Mouse (Mus musculus): ENCODE measurements around the gene Pcgf5.

The Pcgf5 gene

DNA sequence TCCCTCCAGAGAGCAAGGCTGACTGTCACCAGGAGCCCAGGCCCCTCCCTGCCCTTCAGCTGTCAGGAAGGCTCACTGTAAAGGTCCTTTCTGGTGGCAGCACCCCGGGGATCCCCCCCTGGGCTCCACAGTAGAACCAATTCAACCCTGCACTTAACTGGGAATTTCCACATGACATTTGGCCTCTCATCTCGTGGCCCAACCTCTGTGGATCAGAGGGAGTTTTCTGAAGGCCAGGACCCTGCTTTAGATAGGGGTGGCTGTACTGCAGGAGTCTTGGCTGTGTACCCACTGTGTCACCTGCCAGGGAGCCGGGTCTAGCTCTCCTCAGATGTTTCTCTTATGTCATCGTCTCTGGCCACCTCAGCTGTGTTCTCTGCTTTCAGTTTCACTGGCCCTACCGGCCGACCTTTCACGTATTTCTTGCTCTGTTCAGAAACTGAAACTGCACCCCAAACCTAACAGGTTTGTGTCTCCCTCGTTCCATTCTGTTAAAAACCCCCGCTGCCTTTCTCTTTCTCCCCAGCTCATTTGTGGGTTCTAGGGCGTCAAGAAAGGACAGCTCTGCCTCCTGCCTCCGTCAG lies 27.2 kb downstream of the Pcgf5 start:
- Histone ChIP-seq H3K4me1 (replicated peaks; ENCODE audit: low read depth, low read length) (no peaks in the 10 kb centered on the region), H3K27me3 (ENCODE audit: insufficient read depth, low read length) (peaks cover 4% of the 10 kb centered on the region), H3K4me3 (replicated peaks; ENCODE audit: low read length) (no peak overlapping the region), H3K36me3 (ENCODE audit: insufficient read depth, low read length) (no peaks in the 10 kb centered on the region), H3K9me3 (ENCODE audit: low read length) (no peaks in the 10 kb centered on the region)
- TF ChIP-seq POU5F1 (IDR thresholded peaks at IDR 0.05; ENCODE audit: borderline replicate concordance, low read length) = no peak
- no peak for TF ChIP-seq NANOG (IDR thresholded peaks at IDR 0.05; ENCODE audit: borderline replicate concordance, low read length)
- no peak for TF ChIP-seq CTCF (conservative IDR thresholded peaks at IDR 0.05; ENCODE audit: low read length)

DNA sequence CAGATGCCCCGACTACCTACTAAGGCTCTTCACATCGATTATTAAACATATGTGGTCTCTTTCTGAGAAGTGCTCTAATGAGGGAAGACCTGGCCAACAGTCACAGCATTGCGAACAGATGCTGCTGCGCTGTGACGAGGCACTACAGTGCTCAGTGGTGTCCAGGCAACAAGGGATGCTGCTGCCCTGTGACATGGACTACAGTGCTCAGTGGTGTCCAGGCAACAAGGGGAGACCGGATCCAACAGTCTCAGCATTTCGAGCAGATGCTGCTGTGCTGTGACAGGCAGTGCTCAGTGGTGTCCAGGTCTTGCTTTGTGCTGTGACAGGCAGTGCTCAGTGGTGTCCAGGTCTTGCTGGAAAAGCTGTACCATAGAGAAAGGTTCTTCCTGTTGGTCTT lies 29.6 kb downstream of the Pcgf5 start:
- Histone ChIP-seq H3K4me3 (replicated peaks; ENCODE audit: low read length) (no peak overlapping the region), H3K36me3 (ENCODE audit: insufficient read depth, low read length) (no peaks in the 10 kb centered on the region), H3K4me1 (replicated peaks; ENCODE audit: low read depth, low read length) (no peaks in the 10 kb centered on the region), H3K27me3 (ENCODE audit: insufficient read depth, low read length) (0 out of 2 replicates have a peak, but pooled peaks cover 2% of the 10 kb centered on the region), H3K9me3 (ENCODE audit: low read length) (no peaks in the 10 kb centered on the region)
- TF ChIP-seq CTCF (conservative IDR thresholded peaks at IDR 0.05; ENCODE audit: low read length) (no peak), POU5F1 (IDR thresholded peaks at IDR 0.05; ENCODE audit: borderline replicate concordance, low read length) (no peak), NANOG (IDR thresholded peaks at IDR 0.05; ENCODE audit: borderline replicate concordance, low read length) (no peak)

DNA sequence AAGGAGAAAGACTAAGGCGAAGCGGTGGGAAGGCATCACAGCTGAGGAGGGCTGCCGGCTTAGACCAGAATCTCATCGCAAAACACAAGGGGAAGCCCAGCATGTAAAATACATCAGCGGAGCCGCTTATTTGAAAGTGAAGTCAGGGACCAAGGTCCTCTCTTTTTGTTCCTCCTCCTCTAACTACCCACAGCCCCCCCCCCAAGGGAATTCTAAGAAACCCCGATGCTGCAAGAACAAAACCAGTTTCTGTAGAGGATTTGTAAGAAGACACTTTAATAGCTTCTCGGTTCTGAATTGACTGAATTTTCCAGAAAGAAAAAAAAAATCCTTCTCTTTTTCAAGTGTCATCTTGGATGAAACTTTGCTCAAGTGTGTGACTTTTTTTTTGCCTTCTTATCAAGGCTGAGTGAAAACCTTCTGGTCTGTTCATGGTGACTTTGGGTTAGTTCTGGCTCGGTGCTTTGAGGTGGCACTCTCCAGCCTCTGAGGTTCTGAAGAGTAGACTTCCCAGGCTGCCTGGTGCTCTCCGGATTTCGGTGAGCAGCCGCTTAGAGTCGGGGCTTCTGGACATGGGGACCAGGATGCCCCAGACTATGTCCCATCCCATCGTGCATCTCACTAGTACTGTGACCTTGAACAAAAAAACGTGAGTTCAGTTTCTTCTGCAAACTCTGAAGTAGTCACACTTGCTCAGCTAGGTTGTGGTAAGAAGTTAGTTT lies 30.6 kb downstream of the Pcgf5 start:
- no peaks in the 10 kb centered on the region for H3K36me3 ChIP-seq (ENCODE audit: insufficient read depth, low read length)
- H3K27me3 ChIP-seq (ENCODE audit: insufficient read depth, low read length) = no peaks in the 10 kb centered on the region
- no peaks in the 10 kb centered on the region for H3K9me3 ChIP-seq (ENCODE audit: low read length)
- TF ChIP-seq CTCF (conservative IDR thresholded peaks at IDR 0.05; ENCODE audit: low read length) (no peak), POU5F1 (IDR thresholded peaks at IDR 0.05; ENCODE audit: borderline replicate concordance, low read length) (no peak), NANOG (IDR thresholded peaks at IDR 0.05; ENCODE audit: borderline replicate concordance, low read length) (no peak)
- H3K4me1 ChIP-seq (replicated peaks; ENCODE audit: low read depth, low read length) = no peaks in the 10 kb centered on the region
- no peak overlapping the region for H3K4me3 ChIP-seq (replicated peaks; ENCODE audit: low read length)

DNA sequence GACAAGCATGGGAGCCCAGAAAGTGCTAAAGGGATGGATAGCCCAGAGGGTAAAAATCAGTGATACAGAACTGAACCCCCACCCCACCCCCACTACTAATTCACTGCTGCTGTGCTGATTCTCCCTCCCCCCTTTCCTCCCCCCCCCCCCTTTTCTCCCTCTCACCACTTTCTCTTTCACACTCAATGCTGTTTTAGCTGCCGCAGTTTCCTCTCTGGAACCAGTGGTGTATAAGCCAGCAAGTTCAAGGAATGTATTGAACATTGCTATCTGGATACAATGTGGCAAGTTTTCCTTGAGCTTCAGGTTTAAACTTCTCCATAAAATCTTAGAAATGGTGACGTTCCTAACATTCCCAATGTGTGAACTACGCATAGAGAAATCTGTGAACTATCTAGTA lies 34.8 kb downstream of the Pcgf5 start:
- peaks cover 16% of the 10 kb centered on the region for H3K4me1 ChIP-seq (replicated peaks; ENCODE audit: low read depth, low read length)
- no peak overlapping the region for H3K4me3 ChIP-seq (replicated peaks; ENCODE audit: low read length)
- H3K27me3 ChIP-seq (ENCODE audit: insufficient read depth, low read length) = no peaks in the 10 kb centered on the region
- H3K9me3 ChIP-seq (ENCODE audit: low read length) = no peaks in the 10 kb centered on the region
- H3K36me3 ChIP-seq (ENCODE audit: insufficient read depth, low read length) = no peaks in the 10 kb centered on the region
- no peak for TF ChIP-seq CTCF (conservative IDR thresholded peaks at IDR 0.05; ENCODE audit: low read length)
- TF ChIP-seq POU5F1 (IDR thresholded peaks at IDR 0.05; ENCODE audit: borderline replicate concordance, low read length) = no peak
- TF ChIP-seq NANOG (IDR thresholded peaks at IDR 0.05; ENCODE audit: borderline replicate concordance, low read length) = no peak

DNA sequence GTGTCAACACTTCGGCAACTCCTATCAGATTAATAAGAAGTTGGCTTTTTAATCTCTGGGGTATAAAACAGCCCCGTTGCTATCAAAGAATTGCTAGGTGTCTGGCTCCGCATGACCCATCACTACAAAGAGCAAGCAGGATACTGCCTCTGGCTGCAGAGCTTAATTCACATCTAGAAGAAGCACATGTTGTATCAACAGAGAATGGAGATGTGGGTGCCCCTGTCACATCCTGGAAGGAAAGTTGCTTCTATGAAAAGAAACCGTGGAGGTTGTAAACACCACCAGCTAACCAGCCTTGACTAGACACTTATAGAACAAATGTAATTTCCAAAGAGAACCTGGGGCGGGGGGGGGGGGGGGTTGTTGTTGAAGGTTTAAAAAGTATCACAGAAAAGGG lies 35.9 kb downstream of the Pcgf5 start:
- TF ChIP-seq POU5F1 (IDR thresholded peaks at IDR 0.05; ENCODE audit: borderline replicate concordance, low read length) (no peak), CTCF (conservative IDR thresholded peaks at IDR 0.05; ENCODE audit: low read length) (no peak), NANOG (IDR thresholded peaks at IDR 0.05; ENCODE audit: borderline replicate concordance, low read length) (no peak)
- no peak overlapping the region for H3K4me3 ChIP-seq (replicated peaks; ENCODE audit: low read length)
- no peaks in the 10 kb centered on the region for H3K36me3 ChIP-seq (ENCODE audit: insufficient read depth, low read length)
- peaks cover 16% of the 10 kb centered on the region for H3K4me1 ChIP-seq (replicated peaks; ENCODE audit: low read depth, low read length)
- H3K27me3 ChIP-seq (ENCODE audit: insufficient read depth, low read length) = no peaks in the 10 kb centered on the region
- 0 out of 2 replicates have a peak, but pooled peaks cover 4% of the 10 kb centered on the region for H3K9me3 ChIP-seq (ENCODE audit: low read length)

DNA sequence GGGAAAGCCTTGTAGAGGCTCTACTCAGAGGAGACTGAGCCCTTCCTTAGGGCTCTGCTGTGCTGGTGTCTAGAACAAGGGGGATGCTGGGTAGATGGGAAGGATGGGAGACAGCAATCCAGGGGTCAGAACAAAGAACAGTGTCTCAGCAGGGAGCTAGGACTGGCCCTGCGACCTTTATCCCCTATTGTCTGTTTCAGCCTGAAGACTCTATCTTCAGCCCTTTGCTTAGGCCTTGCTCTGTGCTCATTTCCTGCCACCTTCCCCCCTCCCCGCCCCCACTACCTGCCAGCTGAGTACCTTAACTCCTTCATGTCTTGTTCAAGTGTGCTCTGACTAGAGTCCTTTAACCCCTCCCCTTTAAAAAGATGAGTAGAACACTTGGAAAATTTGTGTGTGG lies 36.3 kb downstream of the Pcgf5 start:
- Histone ChIP-seq H3K4me1 (replicated peaks; ENCODE audit: low read depth, low read length) (peaks cover 16% of the 10 kb centered on the region), H3K9me3 (ENCODE audit: low read length) (0 out of 2 replicates have a peak, but pooled peaks cover 4% of the 10 kb centered on the region), H3K4me3 (replicated peaks; ENCODE audit: low read length) (no peak overlapping the region), H3K36me3 (ENCODE audit: insufficient read depth, low read length) (no peaks in the 10 kb centered on the region), H3K27me3 (ENCODE audit: insufficient read depth, low read length) (no peaks in the 10 kb centered on the region)
- TF ChIP-seq POU5F1 (IDR thresholded peaks at IDR 0.05; ENCODE audit: borderline replicate concordance, low read length) (no peak), NANOG (IDR thresholded peaks at IDR 0.05; ENCODE audit: borderline replicate concordance, low read length) (no peak), CTCF (conservative IDR thresholded peaks at IDR 0.05; ENCODE audit: low read length) (no peak)

DNA sequence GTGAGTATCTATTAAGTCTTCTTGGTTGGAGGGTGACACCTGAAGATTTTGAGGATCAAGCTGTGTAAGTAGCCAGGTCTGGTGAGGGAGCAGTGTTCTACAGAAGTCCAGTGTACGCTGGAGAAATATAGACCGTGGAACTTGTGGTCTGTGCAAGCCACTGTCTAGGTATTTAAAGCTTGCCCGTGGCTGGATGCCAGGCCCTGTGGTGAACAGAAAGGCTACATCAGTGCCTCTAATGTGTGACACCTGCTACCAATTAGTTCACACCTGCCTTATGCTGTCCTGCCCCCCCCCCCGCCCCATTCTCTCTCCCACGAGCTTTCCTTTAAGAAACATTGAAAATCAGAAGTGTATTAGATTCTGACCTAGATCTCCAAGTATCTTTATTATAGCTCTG lies 40.4 kb downstream of the Pcgf5 start:
- TF ChIP-seq NANOG (IDR thresholded peaks at IDR 0.05; ENCODE audit: borderline replicate concordance, low read length) (no peak), CTCF (conservative IDR thresholded peaks at IDR 0.05; ENCODE audit: low read length) (no peak), POU5F1 (IDR thresholded peaks at IDR 0.05; ENCODE audit: borderline replicate concordance, low read length) (no peak)
- no peaks in the 10 kb centered on the region for H3K36me3 ChIP-seq (ENCODE audit: insufficient read depth, low read length)
- H3K4me1 ChIP-seq (replicated peaks; ENCODE audit: low read depth, low read length) = peaks cover 21% of the 10 kb centered on the region
- no peak overlapping the region for H3K4me3 ChIP-seq (replicated peaks; ENCODE audit: low read length)
- H3K9me3 ChIP-seq (ENCODE audit: low read length) = 0 out of 2 replicates have a peak, but pooled peaks cover 4% of the 10 kb centered on the region
- H3K27me3 ChIP-seq (ENCODE audit: insufficient read depth, low read length) = no peaks in the 10 kb centered on the region

DNA sequence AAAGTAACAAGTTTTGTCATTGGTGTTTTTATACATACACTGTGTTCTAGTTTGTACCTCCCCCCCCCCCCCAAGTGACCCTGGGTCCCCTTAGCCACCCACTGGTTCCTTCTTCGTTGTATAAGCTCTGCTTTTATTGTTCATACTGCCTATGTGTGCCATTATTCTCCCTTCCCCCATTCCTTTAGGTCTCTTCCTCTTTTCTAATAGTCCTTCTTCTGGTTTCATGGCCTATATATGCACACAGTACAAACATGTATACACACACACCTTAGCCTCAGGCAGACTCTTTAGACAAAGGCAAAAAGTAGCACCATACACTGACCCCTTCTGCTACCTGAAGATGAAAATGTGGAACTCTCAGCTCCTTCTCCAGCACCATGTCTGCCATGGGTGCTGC lies 42.6 kb downstream of the Pcgf5 start:
- H3K27me3 ChIP-seq (ENCODE audit: insufficient read depth, low read length) = no peaks in the 10 kb centered on the region
- H3K4me3 ChIP-seq (replicated peaks; ENCODE audit: low read length) = no peak overlapping the region
- TF ChIP-seq POU5F1 (IDR thresholded peaks at IDR 0.05; ENCODE audit: borderline replicate concordance, low read length) (no peak), CTCF (conservative IDR thresholded peaks at IDR 0.05; ENCODE audit: low read length) (no peak), NANOG (IDR thresholded peaks at IDR 0.05; ENCODE audit: borderline replicate concordance, low read length) (no peak)

More for the DNA sequence above, 42.6 kb downstream of the Pcgf5 start:
- H3K36me3 ChIP-seq (ENCODE audit: insufficient read depth, low read length) = no peaks in the 10 kb centered on the region
- 0 out of 2 replicates have a peak, but pooled peaks cover 4% of the 10 kb centered on the region for H3K9me3 ChIP-seq (ENCODE audit: low read length)
- peaks cover 4% of the 10 kb centered on the region; the same call in 1 of the 2 replicates for H3K4me1 ChIP-seq (replicated peaks; ENCODE audit: low read depth, low read length)

Data from E14TG2a.4 (cell line).